Mouse (Mus musculus) ZHBTc4 (cell line): ENCODE measurements at regions not wholly inside any gene's neighbourhood (a gene's known extent, or its start where the extent isn't known, plus 50 kb on each side); places are given as distances from the start of the nearest gene placed in this dataset.

ENCODE experiments used
- DNase-seq: peaks from one replicate; pipeline ENCODE4 v3.0.0-alpha.2; 2011; ENCODE audit warnings: low read depth, low spot score

DNA sequence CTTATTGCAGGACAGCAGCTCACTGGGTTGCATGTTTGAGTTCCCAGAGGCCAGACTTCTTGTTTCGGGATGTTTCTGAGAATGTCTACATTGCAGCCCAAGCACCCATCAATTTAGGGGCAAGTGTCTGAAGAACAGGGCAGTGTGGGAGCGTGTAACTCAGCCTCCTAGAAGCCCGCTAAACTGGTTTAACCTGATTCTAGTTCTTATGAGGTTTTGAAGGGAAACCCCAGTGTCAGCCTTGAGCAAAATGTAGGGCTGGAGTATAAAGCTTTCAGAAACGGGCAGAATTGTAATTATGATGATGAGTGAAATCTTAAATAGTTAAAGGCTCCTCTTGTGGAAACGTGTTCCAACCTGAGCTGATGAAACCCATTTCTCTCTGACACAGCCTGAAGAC, 100.9 kb upstream of the Ankrd50 start:
- no peak for DNase-seq

DNA sequence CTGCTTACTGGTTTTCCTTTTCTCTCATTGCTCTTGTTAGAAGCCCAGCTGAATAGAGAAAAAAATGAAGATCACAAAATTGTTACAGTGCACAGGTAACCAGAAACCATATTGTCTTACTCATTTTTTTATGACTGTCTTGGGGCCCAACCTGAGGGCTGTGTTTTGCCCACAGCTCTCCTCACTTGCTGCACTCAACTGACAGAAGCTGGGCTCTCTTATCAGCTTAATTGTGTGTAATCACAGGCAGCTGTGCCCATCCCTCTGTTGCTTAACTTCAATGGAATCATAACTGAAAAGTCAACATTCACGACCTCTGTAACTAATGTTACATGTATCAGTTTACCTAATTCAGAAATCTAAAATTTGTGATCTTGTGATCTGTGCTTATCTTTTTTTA, 95.1 kb upstream of the Ankrd50 start:
- no peak for DNase-seq

DNA sequence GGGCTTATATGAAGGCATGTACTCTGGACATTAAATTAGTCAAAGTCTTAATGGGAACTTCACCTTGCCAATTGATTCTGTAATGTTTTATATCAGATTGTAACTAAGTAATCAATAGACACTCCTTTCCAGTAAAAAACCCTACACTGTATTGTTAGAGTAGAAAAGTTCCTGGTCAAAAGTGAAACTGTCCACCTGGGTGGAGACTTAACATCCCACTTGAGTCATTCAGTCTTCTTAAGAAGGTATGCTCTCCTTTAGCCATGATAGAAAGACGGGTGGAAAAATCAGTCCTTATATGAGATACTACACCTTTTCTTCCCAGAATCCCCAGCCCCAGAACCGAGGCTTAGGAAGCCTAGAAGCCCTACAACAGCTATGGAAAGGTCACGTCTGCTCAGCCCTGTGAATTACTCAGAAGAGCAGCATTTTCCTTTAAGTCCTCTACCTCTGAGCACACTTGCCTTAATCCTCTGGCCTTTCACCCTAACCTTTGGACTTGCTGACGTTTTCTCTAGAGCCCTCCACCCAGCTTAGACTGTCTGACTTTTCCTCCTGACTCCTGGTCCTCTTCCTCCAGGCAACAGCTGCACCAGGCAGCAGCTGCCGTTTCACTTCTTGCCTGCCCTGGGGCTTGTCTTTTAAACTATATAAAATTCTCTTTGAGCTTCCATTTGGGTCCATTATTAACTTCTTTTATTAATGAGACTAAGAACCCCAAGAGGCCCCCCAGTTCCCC, 93.4 kb upstream of the Ankrd50 start:
- DNase-seq, result no peak

DNA sequence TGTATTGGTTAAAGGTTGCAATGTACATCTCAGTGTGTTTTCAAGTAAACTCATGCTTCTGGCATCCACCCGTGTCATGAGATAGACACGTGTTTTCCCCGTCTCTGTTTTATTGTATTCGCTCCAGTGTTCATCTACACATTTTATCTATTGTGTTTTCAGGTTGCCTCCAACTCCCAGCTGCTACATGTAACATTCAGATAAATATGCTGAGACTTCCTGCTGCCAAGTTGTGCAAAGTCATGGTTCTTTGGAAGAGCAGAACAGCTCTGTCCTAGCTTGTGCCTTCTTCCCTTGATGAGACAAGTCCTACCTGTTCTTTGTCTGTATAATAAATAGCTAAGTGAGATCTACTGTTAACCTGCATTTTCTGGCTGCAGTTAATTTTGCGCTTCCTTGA, 89.0 kb upstream of the Ankrd50 start:
- no peak for DNase-seq

DNA sequence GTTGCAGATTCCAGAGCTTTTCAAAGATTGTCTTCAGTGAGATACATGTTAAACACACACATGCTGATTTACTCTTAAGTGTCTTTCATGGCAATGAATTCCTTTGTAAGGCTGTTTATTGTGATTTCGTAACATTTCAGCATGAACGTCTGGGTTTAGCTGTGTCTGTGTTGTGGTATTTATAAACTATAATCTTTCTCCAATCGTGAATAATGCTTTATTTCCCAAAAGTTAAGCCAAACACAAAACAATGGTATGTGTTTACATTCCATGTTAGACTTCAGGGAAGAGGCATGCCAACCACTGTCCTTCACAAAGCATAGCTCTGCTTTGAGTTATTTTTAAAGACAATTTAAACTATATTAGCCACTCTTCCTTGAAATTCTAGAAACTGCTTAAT, 87.5 kb upstream of the Ankrd50 start:
- DNase-seq, result no peak

DNA sequence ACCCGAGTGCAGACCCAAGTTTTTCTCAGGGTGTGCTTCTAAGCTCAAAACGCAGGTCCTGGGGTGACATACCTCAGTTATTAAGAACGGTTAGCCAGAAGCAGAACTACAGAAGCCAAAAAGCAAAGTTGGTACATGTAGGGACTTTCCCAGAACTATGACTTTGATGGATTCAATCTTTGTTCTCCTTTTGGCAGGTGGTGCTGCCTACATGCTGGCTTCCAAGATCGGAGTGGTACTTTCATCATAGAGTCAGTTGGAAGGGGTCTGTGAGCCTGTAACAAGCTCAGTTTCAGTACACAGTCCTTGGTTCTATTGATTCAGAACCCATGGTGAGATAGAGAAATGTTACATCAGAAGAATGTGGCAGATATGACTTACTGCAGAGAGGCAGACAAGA, 86.6 kb upstream of the Ankrd50 start:
- no peak for DNase-seq

DNA sequence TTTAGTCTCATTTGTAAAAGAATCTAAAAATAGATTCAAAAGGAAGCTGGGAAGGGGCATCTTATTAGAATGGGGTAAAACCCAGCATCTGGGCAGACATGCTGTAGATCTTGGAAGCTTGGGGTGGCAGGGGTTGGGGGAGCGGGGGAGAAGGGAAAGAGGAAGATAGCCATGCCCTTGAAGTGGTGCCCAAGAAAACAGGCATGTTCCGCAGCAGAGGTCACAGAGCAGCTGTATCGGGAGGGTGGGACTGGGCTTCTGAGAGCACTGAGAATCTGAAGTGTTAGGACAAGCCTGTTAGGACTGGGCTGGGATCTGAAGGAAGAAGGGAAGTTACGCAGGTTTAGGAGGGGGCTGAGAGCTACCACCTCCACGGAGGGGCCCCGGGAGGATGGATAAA, 84.4 kb upstream of the Ankrd50 start:
- peak; percentile 26 for DNase-seq

DNA sequence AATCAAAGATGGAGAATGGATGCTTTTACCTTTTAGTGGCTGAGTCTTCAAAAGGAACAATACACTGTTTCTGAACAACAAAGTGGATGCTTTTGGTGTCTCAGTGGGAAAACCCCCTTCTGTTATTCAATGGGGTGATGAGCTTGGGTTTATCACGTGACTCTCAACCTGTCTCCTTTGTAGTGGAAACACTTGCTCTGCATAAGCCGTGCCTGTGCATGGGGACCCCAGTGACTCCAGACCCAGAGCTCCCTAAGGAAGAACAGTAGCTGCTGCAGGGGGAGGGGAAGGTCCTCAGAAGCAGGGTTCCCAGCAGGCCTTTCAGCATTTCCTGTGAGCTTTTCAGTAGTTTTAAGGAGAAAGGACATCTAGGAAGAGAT, 83.9 kb upstream of the Ankrd50 start:
- DNase-seq, result peak; percentile 42

DNA sequence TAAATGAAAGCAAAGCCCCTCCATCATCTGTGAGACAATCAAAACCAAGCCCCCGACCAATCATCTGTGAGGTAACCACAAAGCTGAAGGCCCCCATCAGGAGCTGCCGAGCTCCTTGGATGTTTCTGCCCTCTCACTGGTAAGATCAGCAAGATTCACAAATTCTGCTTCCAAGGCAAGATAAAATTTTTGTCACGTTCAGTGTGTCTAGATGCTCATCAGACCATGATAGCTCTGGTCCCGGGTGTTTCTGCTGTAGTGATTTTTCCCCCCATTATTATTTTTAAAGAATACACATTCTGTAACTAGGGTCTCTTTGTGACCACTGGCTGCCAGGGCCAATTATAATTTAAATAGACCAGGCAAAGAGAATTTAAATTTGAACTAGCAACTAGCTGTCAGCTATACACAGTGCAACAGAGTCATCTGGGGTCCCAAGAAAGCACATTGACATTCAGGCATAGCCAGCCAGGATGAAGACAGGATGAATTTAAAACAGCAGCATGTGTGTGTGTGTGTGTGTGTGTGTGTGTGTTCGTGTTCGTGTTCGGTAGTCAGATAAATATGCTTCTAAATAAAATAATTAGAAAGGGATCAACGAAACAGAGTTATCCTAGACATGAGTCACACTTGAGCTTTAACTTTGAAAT, 83.4 kb upstream of the Ankrd50 start:
- no peak for DNase-seq

DNA sequence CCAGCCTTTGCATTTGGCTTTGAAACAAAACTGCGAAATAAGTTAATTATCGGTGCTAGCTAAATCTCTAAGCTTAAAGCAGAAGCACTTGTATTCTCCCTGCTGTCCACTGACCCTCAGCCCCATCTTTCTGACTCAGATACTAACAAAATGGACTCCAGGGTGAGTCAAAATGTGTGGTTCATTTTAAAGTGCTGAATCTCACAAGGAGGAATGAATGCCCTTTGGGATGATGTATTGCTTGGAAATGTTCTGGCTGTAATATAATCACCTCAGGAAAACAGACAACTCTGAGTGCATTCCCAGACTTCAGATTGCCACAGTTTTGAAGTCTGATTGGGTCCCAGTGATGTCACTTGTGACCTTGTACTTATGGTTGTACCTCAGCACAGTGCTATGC, 81.9 kb upstream of the Ankrd50 start:
- DNase-seq, result no peak

DNA sequence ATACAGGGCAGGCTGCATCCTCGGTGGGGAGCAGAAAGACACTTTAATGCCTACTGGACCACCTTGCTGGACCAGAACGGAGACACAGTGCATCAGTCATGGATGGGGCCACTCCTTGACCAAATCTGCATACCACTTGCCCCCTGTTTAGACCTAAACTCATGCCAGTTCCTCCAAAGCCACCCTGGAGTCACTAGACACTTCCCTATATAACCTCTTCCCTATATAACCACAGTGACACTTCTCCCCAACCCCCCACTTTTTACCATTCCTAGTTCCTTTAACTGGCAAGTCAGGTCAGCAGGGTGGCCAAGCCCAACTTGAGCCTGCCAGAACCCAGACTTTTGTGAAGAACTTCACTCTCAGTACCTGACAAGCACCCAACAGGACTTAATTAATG, 80.2 kb upstream of the Ankrd50 start:
- DNase-seq, result no peak

DNA sequence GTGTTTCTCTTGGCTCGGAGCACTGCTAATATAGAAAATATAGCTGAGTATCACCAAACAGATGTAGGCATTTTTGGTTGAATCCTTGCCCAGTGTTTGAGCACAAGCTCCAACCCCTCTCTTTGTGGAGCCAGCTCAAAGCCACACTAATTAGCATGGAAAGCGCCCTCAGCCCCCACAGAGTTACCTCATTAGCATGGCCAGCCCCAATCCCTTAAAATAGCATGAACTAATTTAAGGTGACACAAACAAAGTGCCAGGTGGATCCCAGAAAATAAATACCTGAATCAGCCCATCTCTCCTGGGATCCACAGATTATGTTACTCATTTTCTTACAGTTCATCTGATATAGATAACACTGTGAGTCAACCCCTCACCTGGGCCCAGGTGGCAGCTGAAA, 79.7 kb upstream of the Ankrd50 start:
- DNase-seq, result no peak

DNA sequence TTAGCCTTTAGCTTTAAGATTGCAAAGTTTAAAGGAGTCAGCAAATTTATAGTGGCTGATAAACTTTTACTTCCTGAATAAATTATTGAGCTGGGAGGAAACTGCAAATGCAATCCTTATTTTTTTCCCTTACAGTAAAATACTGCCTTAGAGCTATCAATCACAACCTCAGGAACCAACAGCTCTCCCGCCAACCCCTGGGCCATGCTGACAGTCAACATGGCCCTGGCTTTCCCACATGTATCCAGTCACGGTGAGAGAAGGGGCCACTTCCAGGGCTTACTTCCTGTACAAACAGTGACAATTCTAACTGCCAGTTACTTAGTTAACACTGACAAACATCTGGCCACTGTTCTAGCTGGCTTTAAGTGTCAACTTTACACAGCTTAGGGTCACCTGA, 76.5 kb upstream of the Ankrd50 start:
- no peak for DNase-seq

DNA sequence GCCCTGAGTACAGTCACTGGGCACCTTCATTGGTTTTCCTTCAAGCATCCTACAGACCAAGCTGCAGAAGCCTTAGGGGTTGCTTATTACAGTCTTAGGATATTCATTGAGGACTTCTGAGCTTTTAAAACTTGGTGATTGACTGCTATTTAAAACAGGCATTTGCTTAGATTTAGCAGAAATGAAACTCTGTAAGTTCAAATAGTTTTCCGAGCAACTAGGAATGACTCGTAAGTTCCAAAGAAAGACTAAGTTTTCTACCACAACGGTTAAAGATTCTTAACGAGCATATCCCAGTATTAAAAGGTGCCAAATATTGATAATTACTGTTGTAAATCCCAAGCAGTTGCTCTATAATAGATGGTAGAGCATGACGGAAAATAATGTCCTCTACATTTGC, 71.3 kb upstream of the Ankrd50 start:
- DNase-seq, result no peak

DNA sequence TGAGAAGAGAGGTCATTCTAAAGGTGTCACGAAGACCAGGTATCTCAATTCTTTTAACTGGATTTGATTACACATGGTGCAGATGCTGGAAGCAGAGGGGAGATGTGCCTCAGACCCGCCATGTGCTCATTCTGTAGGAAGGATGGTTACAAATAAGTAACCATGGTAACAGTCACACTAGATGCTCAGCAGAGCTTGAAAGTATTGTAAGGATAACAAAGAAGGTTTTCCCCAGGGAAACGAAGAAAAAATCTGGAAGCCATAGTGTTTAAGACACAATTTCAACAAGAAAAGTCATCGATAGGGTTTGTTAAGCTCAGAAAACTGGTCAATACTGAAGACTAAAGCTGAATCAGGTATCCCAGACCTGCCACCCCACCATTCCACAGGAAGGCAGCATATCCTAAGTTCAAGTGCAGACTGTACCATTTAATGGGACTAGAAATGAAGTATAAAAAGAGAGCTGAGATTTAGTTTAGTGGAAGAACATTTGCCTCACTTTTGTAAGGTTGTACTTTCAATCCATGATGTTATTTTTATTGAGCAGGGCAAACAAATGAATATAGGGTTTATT, 68.9 kb upstream of the Ankrd50 start:
- no peak for DNase-seq

DNA sequence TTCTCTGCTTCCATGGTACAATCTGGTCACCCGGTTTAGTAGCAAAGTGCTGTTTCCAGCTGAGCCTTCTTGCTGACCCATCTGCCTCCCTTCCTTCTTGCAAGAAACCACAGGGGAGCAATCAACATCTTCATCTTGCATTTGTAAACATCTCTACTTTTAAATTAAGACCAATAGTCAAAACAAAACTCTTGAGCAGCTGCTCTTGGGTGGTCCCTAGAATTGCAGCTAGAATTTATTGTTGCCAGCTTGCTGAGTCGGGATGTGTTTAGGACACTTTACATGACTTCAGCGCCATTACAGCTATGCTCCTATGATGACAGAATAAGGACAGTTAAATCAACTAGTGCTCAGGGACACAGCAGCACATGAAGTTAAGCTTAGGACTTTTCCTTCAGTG, 62.4 kb upstream of the Ankrd50 start:
- DNase-seq, result peak; percentile 61

DNA sequence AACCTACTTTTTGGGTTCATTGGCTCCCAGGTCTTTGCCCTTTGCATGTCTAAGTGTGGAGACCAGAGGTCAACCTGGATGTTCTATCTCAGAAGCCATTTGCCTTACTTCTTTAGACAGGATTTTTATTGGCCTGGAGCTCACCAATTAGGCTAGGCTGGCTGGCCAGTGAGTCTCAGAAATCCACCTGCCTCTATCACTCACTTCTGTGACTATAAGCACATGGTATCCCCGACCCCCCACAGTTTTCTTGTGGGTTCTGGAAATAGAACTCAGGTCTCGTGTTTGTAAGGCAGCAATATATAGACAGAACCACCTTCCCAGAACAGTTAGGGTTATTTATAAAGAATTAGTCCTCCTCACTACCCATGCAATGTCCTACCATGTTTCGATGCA, 60.9 kb upstream of the Ankrd50 start:
- no peak for DNase-seq

DNA sequence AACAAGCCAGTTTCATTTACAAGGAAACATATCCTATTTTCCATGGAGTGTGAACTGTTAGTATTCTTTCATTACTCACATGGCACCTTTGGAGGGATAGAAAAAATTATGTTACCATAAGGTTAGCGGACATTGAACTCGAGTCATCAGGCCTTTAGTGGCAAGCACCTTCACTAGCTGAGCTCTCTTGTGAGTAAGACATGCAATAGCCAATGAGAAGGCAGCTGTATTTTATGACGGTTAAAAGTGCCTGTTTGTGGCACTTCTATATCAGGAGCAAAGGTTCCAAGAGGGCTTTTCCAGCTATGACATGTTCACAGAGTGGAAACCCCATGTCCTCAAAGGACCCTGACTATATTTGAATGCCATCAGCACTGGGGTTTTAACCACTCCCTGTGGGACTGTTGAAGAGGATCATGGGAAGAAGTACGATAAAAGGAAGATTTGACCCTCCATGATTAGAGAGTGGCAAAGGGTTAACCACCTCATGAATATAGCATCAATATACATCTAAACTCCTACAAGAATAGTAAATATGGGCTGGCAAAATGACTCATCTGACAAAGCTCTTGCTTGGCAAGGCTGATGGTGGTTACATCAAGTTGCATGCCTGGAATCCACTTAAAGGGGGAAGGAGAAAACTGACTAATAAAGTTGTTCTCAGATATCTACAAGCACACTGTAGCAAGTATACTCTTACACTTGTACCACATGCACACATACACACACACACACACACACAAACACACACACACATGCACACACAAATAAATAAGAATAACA, 60.3 kb upstream of the Ankrd50 start:
- DNase-seq, result no peak

DNA sequence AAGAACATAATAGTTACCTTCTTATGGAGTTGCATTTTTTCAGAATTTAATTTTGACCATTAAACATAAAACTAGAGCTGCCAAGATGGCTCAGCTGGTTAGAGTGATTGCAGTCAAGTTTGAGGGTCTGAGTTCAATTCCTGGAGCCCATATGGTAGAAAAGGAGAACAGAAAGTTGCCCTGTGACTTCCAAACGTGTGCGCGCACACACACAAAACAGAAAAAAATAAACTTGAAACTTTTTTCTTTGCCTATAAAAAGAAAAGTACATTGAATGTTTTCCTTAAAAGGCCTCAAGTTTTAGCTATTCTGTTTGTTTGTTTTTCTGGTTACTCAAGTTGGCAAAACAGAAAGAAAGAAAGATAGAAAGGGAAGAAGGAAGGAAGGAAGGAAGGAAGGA, 59.2 kb upstream of the Ankrd50 start:
- DNase-seq, result no peak

DNA sequence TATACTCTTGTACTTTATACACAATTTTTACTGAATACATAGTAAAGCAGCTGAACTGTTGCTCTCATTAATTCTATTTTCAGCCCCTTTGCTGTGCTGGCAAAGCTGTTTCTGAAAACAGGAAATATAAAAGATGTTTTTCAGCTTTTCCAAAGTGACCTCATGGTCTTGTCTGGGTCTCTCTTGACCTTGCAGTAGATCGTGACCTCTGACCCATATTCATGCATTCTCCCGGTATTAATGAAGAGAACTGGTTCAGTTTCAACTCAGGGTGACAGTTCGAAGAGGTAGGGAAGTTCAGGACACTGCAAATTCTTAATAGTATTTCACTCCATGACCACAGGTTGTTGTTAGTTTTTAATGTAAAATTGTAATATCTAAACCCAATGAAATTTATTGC, 56.7 kb upstream of the Ankrd50 start:
- no peak for DNase-seq

DNA sequence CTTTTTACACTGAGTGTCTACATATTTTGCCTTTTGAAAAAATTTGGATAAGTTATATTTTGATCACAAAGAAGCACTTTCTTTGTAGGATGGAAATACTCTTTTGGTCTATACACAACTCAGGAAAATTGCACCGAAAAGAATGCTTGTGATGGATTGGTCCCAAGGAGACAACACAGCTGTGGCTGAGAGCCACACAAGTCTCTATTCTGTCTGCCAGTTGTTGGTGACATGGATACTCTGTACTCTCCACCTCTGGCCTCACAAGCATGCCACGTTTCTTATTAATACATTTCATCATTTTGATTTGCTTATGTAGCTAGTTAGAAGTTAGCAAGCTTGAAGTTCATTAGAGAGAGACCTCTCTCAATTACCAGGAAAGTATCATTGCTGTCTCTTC, 53.7 kb upstream of the Ankrd50 start:
- no peak for DNase-seq

DNA sequence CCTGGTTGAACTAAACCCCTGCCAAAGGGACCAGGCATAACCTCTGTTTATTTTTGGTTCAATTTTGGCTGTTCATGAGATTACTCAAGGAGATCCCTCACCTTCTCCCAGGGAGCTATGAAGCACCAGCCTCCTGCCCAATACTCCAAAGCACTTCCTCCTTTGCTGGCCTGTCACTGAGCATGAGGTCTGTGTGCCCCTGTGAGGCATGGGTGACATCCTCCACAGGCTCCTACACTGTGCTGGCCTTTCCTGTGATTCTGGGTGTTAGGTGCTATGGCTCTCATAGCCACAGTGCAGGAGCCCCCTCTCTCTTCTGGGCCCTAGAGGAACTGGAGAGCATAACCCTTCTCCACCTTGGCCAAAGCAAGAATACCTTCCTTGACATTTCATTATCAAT, 53.1 kb upstream of the Ankrd50 start:
- DNase-seq, result no peak
